Mouse (Mus musculus) lung, postnatal 0 days (tissue): ENCODE measurements at regions not wholly inside any gene's neighbourhood (a gene's known extent, or its start where the extent isn't known, plus 50 kb on each side); places are given as distances from the start of the nearest gene placed in this dataset.

Experiments
- CTCF ChIP-seq: IDR thresholded peaks from 2 replicates; pipeline ENCODE4 v1.5.1; 2016; ENCODE audit warnings: antibody characterized with exemption, mild to moderate bottlenecking
- EP300 ChIP-seq: IDR thresholded peaks from 2 replicates; pipeline ENCODE4 v1.6.1; 2016; ENCODE audit warnings: antibody characterized with exemption, mild to moderate bottlenecking, control low read depth

- no peak for TF ChIP-seq EP300
- no peak for TF ChIP-seq CTCF
Measured at GRCm38 (mm10) chr2:117618063-117618462, 275.3 kb upstream of the Rasgrp1 start.
